Mouse (Mus musculus): ENCODE data around the gene Usp6nl.

DNA sequence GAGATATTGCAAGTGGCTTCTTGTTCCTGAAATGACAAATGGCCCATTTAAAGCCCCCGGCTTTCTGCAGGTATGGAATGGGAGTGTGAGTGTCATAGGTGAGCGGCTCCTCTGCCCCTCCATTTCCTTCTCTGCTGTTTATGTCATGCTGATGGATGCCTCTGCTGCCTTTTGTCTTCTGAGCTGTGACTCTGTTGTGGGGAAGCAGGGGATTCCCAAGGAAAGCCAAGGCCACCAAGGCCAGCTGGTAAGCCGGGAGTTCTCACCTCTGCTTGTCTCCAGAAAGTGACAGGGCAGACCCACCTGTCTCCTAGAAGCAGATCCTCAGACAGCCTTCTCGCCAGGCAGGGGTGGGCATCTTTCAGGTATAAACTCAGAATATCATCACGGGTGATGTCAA, 157.2 kb downstream of the Usp6nl start:
- TF ChIP-seq GATA1 (IDR thresholded peaks at IDR 0.05; ENCODE audit: low read length) (no peak), TAL1 (IDR thresholded peaks at IDR 0.05; ENCODE audit: low read length) (no peak)

All from erythroblast, embryonic 14.5 days (primary cell).